Mouse (Mus musculus): ENCODE data around the gene Stard10.

- TF ChIP-seq CTCF (IDR thresholded peaks at IDR 0.05; ENCODE audit: low read depth, low read length) (peak; percentile 34), EP300 (IDR thresholded peaks at IDR 0.05; ENCODE audit: insufficient read depth, low read depth, low read length) (no peak), POLR2A (IDR thresholded peaks at IDR 0.05; ENCODE audit: insufficient read depth, low read length) (no peak)
Observed at GRCm38 (mm10) chr7:101293611-101294010, 23.3 kb upstream of the Stard10 start.
